ENCODE assay signal across 24 mouse cellular contexts in the genomic region with DNA sequence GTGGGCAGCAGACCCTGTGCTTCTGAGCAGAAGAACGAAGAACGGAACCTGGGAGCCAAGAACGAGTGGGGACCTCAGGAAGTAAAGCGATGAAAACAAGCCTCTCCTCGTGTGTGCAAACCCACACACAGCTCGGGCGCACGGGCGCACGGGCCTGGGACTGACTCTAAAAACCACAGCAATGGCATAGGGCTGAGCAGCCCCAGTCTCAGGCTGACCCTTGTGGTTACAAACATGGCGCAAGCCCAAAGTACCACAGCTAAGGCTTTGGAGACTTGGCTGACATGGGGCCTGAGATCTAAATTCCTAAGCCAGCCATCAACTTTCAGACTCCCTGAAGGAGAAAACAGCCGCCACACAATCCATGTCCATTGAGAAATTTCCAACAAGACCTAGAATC.
DNase-seq lines count a peak whose midpoint lies in the region; ATAC-seq and TF ChIP-seq lines count a peak whose summit lies in the region.
"Had no signal": no experiment of that assay in that cellular context is flagged by ENCODE, and none has a peak within 500 bp of the region (broad histone marks: within the 10 kb centered on the region; RNA-seq: fewer than 3 reads in every experiment).

No protein-coding gene starts in this region.

- 0 out of 2 replicates have a peak overlapping the region, but pooled peaks have one; percentile 3 for H3K4me3 ChIP-seq in ES-Bruce4 (ENCODE audit: low read depth, low read length)
- H3K4me3 ChIP-seq in forebrain, embryonic 12.5 days (replicated peaks) = no peak overlapping the region
- H3K4me3 ChIP-seq: embryonic facial prominence, embryonic 15.5 days; hindbrain, embryonic 12.5 days; megakaryocyte, embryonic 14.5 days; neural tube, embryonic 12.5 days had no signal

- no peaks in the 10 kb centered on the region for H3K4me1 ChIP-seq in ES-Bruce4 (ENCODE audit: control insufficient read depth, insufficient read depth, low read length)
- H3K4me1 ChIP-seq in forebrain, embryonic 12.5 days = peaks cover 18% of the 10 kb centered on the region; the same call in 1 of the 2 replicates

- DNase-seq in 3T3-L1 (ENCODE audit: low read depth, low spot score) = peak; percentile 54
- DNase-seq in right cerebral cortex, postnatal 10 days (ENCODE audit: low spot score in 2 of 2) = no peak
- DNase-seq in lung, postnatal 10 days = no peak
- no peak for DNase-seq in spleen, adult 12 weeks (ENCODE audit: low spot score)
- DNase-seq: adrenal gland, postnatal 36 days; B cell, adult 2 months; cerebellum, adult 9-10 months; gastrocnemius, postnatal 36 days; kidney, adult 2 months; layer of hippocampus, postnatal 36 days; lung, postnatal 14 days; midbrain, embryonic 14.5 days; retina, postnatal 1 day had no signal

- H3K4me2 ChIP-seq in forebrain, embryonic 12.5 days = no peak overlapping the region
- H3K4me2 ChIP-seq: embryonic facial prominence, embryonic 15.5 days; hindbrain, embryonic 12.5 days; neural tube, embryonic 12.5 days had no signal

- H3K27ac ChIP-seq in ES-Bruce4 (ENCODE audit: insufficient read depth, low read length) = no peak overlapping the region
- no peak overlapping the region for H3K27ac ChIP-seq in forebrain, embryonic 12.5 days
- H3K27ac ChIP-seq: embryonic facial prominence, embryonic 15.5 days; hindbrain, embryonic 12.5 days; kidney, postnatal 0 days; neural tube, embryonic 12.5 days; stomach, postnatal 0 days had no signal

- H3K9me3 ChIP-seq in ES-Bruce4 (replicated peaks; ENCODE audit: control insufficient read depth, insufficient read depth, low read length, poor library complexity, severe bottlenecking) = no peaks in the 10 kb centered on the region
- H3K9me3 ChIP-seq in forebrain, embryonic 12.5 days = no peaks in the 10 kb centered on the region
- H3K9me3 ChIP-seq: hindbrain, embryonic 12.5 days; neural tube, embryonic 12.5 days had no signal

- H3K9ac ChIP-seq in ES-Bruce4 (ENCODE audit: low read depth, poor library complexity, severe bottlenecking) = no peak overlapping the region
- H3K9ac ChIP-seq in forebrain, embryonic 12.5 days = no peak overlapping the region
- H3K9ac ChIP-seq: embryonic facial prominence, embryonic 15.5 days; hindbrain, embryonic 12.5 days; neural tube, embryonic 12.5 days had no signal

- peak; percentile 34 for ATAC-seq in activated CD4-positive, CD25-positive, alpha-beta regulatory T cell, adult 4 months
- peak; percentile 54 for ATAC-seq in megakaryocyte progenitor cell, adult 5-6 weeks (replicated peaks; ENCODE audit: poor library complexity)
- ATAC-seq in forebrain, embryonic 12.5 days (ENCODE audit: low FRiP score) = no peak

- WGBS in forebrain, embryonic 12.5 days = 91% methylated on average over 12 of the region's 12 CpGs

- TF ChIP-seq POLR2A in ES-Bruce4 (IDR thresholded peaks at IDR 0.05; ENCODE audit: insufficient read depth, low read length) = no peak

- TF ChIP-seq CTCF in ES-Bruce4 (IDR thresholded peaks at IDR 0.05; ENCODE audit: low read depth, low read length) = no peak

- no peaks in the 10 kb centered on the region for H3K36me3 ChIP-seq in ES-Bruce4 (ENCODE audit: control insufficient read depth, insufficient read depth, low read length, poor library complexity, severe bottlenecking)
- no peaks in the 10 kb centered on the region for H3K36me3 ChIP-seq in forebrain, embryonic 12.5 days (replicated peaks)
- H3K36me3 ChIP-seq: embryonic facial prominence, embryonic 15.5 days; G1E; hindbrain, embryonic 12.5 days; neural tube, embryonic 12.5 days had no signal

- TF ChIP-seq EP300 in ES-Bruce4 (IDR thresholded peaks at IDR 0.05; ENCODE audit: insufficient read depth, low read depth, low read length) = no peak

- H3K27me3 ChIP-seq in ES-Bruce4 (ENCODE audit: control insufficient read depth, insufficient read depth, low read length, poor library complexity, severe bottlenecking) = no peaks in the 10 kb centered on the region
- H3K27me3 ChIP-seq in forebrain, embryonic 12.5 days = no peaks in the 10 kb centered on the region
- H3K27me3 ChIP-seq: embryonic facial prominence, embryonic 15.5 days; hindbrain, embryonic 12.5 days; megakaryocyte, embryonic 14.5 days; neural tube, embryonic 12.5 days had no signal
